Mouse (Mus musculus) heart, embryonic 13.5 days (tissue): ENCODE measurements around the gene Txndc2. TPM values are rescaled to one million over a fixed set of nuclear protein-coding genes. Genes with fewer than 3 reads are reported as not detected.
A peak's percentile ranks its signal among the peaks of the same experiment; 100 is the strongest.
"Not testable (repeated sequence)": the region's sequence is repeated elsewhere in the genome, so short reads cannot be mapped to it uniquely, and the experiment has no call there.

Experiments
- ATAC-seq: fragments of 200-750 bp; cut with Nextera tagmentation; 2 replicates; pipeline ENCODE4 v1.8.0; 2017; ENCODE audit warnings: moderate TSS enrichment; ENCODE audit not compliant: insufficient number of reproducible peaks, low FRiP score, low TSS enrichment; ENCODE audit errors: extremely low read depth
- H3K27ac ChIP-seq: fragments of 300-500 bp; sonication (generic); replicated peaks from 2 replicates; pipeline ENCODE4 v1.5.1; 2015; ENCODE audit warnings: moderate library complexity, mild to moderate bottlenecking, inconsistent platforms
- H3K27me3 ChIP-seq: fragments of 300-500 bp; sonication (generic); replicated peaks from 2 replicates; pipeline ENCODE4 v1.6.1; 2015; ENCODE audit warnings: mild to moderate bottlenecking, inconsistent platforms
- H3K36me3 ChIP-seq: fragments of 300-500 bp; sonication (generic); 2 replicates; pipeline ENCODE4 v1.6.1; 2015; ENCODE audit warnings: mild to moderate bottlenecking, inconsistent platforms
- H3K4me1 ChIP-seq: fragments of 300-500 bp; sonication (generic); 2 replicates; pipeline ENCODE4 v1.6.1; 2015; ENCODE audit warnings: inconsistent platforms
- H3K4me2 ChIP-seq: fragments of 300-500 bp; sonication (generic); 2 replicates; pipeline ENCODE4 v1.6.1; 2015; ENCODE audit warnings: inconsistent platforms, mild to moderate bottlenecking, moderate library complexity
- H3K4me3 ChIP-seq: fragments of 300-500 bp; sonication (generic); 2 replicates; pipeline ENCODE4 v1.5.1; 2015; ENCODE audit warnings: moderate library complexity, mild to moderate bottlenecking, inconsistent platforms
- H3K9ac ChIP-seq: fragments of 300-500 bp; sonication (generic); 2 replicates; pipeline ENCODE4 v1.6.1; 2015; ENCODE audit warnings: inconsistent platforms, mild to moderate bottlenecking, moderate library complexity
- H3K9me3 ChIP-seq: fragments of 300-500 bp; sonication (generic); 2 replicates; pipeline ENCODE4 v1.6.1; 2016; ENCODE audit warnings: inconsistent platforms
- WGBS: fragments of 180-500 bp; shearing (Covaris S2); methylation state at CpG from one replicate; pipeline ENCODE4 v1.1.7; 2015; ENCODE audit warnings: mixed read lengths; 5-methylcytosine and 5-hydroxymethylcytosine counted together
- polyA plus RNA-seq: library from polyadenylated mRNA; unstranded; fragments of >200 nt; fragmentation: Nextera tagmentation; extraction: Ambion mirVana; gene quantifications from 2 replicates; pipeline ENCODE4 v1.2.1, GENCODE M21; 2015

The Txndc2 gene
- polyA plus RNA-seq, 1 experiment from 2014 or later: not detected

DNA sequence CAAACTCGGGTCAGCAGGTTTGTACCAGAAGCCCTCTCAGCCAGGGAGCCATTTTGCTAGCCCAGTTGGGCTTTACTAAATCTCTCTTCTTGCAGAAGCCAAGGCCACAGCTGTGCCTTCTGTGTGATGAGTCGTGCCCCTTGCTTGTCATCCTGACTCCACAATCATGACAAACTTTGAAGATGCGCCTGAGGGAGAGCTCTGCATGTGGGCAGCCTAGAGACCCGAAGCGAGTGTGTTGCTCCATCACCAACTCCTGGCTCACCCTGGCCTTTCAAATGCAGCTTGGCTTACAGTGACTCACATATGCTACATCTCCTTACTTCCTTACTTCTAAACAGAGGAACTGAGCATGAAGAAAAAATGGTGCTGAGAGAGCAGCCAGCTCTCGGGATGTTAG lies 12.0 kb downstream of the Txndc2 start:
- Histone ChIP-seq H3K9ac (no peak overlapping the region), H3K4me1 (peaks cover 5% of the 10 kb centered on the region), H3K27ac (no peak overlapping the region), H3K4me3 (no peak overlapping the region), H3K36me3 (no peaks in the 10 kb centered on the region), H3K27me3 (no peaks in the 10 kb centered on the region), H3K9me3 (no peaks in the 10 kb centered on the region), H3K4me2 (no peak overlapping the region)
- WGBS: 76% methylated on average over 6 of the region's 6 CpGs
- ATAC-seq: no peak

- not testable (repeated sequence) for H3K36me3 ChIP-seq, H3K9ac ChIP-seq, H3K27ac ChIP-seq, H3K4me2 ChIP-seq, H3K9me3 ChIP-seq, H3K27me3 ChIP-seq, H3K4me1 ChIP-seq, ATAC-seq, H3K4me3 ChIP-seq
- WGBS: 34% methylated on average over 13 of the region's 13 CpGs
These were observed 13.0 kb downstream of the Txndc2 start for GRCm38 (mm10) chr17:65628823-65629532.

GRCm38 (mm10) chr17:65626301-65626700 lies 15.7 kb downstream of the Txndc2 start:
- H3K27me3 ChIP-seq: no peaks in the 10 kb centered on the region
- H3K4me1 ChIP-seq: peaks cover 3% of the 10 kb centered on the region; the same call in 1 of the 2 replicates
- no peak overlapping the region for H3K9ac ChIP-seq
- H3K9me3 ChIP-seq: no peaks in the 10 kb centered on the region
- no peak for ATAC-seq
- no peaks in the 10 kb centered on the region for H3K36me3 ChIP-seq
- no peak overlapping the region for H3K4me3 ChIP-seq
- H3K27ac ChIP-seq: no peak overlapping the region
- WGBS: 78% methylated on average over 6 of the region's 6 CpGs
- H3K4me2 ChIP-seq: no peak overlapping the region

DNA sequence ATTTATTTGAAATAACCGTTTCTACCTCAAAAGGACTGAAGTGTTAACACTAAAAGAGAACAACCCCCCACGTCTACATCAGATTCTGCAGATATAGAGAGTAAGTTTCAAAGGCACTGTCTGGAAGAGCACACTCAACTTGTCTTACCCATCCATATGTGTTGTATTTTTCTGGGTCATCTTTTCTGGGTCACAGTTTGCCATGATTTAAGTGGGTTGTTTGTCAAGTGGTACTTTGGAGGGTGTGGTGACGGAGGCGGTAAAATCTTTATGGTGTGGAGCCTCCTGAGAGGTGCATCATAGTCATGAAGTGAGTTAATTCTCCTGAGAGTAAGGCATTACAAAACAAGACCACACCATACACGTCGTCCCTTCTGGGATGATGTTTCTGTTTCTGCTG lies 16.4 kb downstream of the Txndc2 start:
- Histone ChIP-seq H3K36me3 (no peaks in the 10 kb centered on the region), H3K9me3 (no peaks in the 10 kb centered on the region), H3K9ac (no peak overlapping the region), H3K27ac (no peak overlapping the region), H3K4me2 (no peak overlapping the region), H3K4me3 (no peak overlapping the region), H3K4me1 (peaks cover 3% of the 10 kb centered on the region; the same call in 1 of the 2 replicates), H3K27me3 (no peaks in the 10 kb centered on the region)
- 74% methylated on average over 6 of the region's 6 CpGs for WGBS
- ATAC-seq: no peak

- no peak overlapping the region for H3K9ac ChIP-seq
- no peak overlapping the region for H3K4me2 ChIP-seq
- ATAC-seq: no peak
- H3K27me3 ChIP-seq: no peaks in the 10 kb centered on the region
- H3K9me3 ChIP-seq: no peaks in the 10 kb centered on the region
- no peak overlapping the region for H3K27ac ChIP-seq
- H3K4me3 ChIP-seq: no peak overlapping the region
- H3K4me1 ChIP-seq: no peaks in the 10 kb centered on the region
- H3K36me3 ChIP-seq: no peaks in the 10 kb centered on the region
These were observed 18.8 kb downstream of the Txndc2 start for GRCm38 (mm10) chr17:65623130-65623529.

DNA sequence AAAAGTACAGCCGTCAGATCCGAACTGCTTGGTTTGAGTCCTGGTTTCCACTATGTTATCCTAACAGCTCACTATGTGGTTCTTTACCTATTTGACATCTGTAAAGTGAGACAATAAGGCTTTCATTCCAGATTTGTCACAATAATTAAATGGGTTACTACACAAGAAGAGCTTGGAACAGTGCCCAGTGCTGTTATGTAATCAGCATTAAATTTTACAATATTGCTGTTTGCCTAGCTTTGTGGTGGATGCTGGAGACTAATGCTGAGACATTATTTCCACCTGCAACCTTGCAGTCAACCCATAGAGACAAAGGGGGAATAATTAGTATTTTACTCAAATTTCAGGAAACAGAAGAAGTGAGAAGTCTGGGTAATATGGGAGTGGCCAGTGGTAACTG lies 23.5 kb downstream of the Txndc2 start:
- Histone ChIP-seq H3K9ac (no peak overlapping the region), H3K9me3 (no peaks in the 10 kb centered on the region), H3K36me3 (no peaks in the 10 kb centered on the region), H3K27ac (no peak overlapping the region), H3K27me3 (no peaks in the 10 kb centered on the region), H3K4me3 (no peak overlapping the region), H3K4me2 (no peak overlapping the region), H3K4me1 (peaks cover 6% of the 10 kb centered on the region; the same call in 1 of the 2 replicates)
- no peak for ATAC-seq
- WGBS: 90% methylated on average over 2 of the region's 2 CpGs

DNA sequence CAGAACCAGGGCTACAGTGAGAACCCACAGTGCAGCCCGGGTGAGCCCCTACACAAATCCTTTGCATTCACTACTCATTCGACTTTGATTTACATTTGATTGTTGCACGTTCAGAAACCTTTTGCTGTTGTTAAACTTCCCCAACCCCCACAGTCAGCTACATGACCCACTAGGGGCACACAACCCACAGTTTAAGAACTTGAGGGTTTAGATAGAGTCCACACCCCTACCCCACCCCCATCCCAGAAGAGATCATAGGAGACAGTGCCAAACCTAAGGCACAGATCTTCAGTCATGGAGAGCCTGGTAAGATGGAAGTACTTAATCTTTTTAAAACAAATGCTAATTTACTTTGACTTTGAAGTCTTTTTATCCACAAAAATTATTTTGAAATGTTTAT lies 26.3 kb downstream of the Txndc2 start:
- Histone ChIP-seq H3K4me1 (peaks cover 17% of the 10 kb centered on the region), H3K27me3 (no peaks in the 10 kb centered on the region), H3K4me2 (no peak overlapping the region), H3K4me3 (no peak overlapping the region), H3K36me3 (no peaks in the 10 kb centered on the region), H3K9ac (no peak overlapping the region), H3K27ac (no peak overlapping the region), H3K9me3 (no peaks in the 10 kb centered on the region)
- WGBS: 52% methylated on average over 3 of the region's 3 CpGs
- ATAC-seq: no peak

DNA sequence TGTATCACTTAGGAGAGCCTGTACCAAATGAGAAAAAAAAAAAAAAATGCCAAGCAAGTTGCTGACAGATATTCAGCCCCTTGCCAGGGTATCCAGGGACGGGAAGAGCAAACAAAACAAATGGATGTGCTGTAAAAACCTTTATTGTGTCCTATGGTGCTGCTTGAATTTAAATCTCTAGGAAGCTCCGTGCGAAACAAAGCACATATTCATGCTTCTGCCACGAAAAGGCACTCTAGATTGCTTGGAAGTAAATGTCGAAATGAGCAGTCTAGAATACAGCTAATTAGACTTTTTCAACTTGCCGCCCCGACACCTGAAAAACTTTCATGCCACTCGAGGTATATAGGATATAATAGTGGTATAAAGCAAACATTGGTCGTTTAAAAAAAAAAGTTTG lies 27.5 kb downstream of the Txndc2 start:
- WGBS: 1% methylated on average over 9 of the region's 9 CpGs
- Histone ChIP-seq H3K9me3 (no peaks in the 10 kb centered on the region), H3K4me1 (peaks cover 27% of the 10 kb centered on the region), H3K27ac (peak overlapping the region; percentile 100), H3K9ac (peak overlapping the region; percentile 100), H3K4me3 (peak overlapping the region; percentile 98), H3K27me3 (no peaks in the 10 kb centered on the region), H3K36me3 (no peaks in the 10 kb centered on the region), H3K4me2 (peak overlapping the region; percentile 86)
- no peak for ATAC-seq

DNA sequence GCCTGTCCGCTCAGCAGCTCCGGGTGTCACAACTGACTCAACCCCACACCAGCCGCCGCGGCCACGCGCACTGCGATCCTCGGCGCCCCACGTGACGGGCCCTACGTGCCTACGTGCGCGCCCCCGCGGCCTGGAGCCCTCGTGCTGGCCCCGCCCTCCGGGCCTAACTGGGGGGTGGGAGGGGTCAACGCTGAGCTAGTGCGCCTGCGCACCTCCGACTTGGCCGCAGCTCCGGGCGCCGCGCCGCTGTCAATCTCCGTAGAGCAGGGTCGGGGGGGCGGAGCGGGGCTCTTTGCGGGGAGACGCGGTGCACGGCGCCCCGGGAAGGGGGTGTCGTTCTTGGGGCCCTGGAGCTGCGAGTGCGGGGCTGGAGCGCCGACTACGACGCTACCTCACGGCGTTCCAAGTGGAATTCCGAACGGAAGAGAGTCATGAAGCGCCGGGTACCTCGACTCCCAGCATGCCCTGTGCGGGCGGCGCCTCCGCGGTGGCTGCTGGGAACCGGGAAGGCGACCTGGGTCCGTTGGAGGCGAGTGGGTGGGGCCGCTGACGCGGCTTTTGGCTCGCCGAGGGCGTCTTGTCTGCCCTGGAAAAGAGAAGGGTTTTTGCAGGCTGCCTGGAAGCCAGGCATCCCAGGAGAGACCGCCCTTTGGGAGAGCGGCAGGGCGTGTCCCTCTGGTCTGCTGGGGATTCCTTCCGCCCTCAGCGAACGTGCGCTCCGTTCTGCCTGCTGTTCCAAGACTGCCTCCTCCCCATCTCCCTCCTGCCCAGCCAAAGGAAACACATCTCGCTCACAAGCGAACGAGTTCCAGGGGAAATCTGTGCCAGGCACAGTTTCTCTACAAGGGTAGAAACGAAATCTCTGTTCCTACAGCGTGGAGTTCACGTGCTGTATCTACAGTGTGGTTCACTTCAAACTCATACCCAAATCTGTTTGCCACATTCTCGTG lies 28.2 kb downstream of the Txndc2 start, which contains the start of gene Vapa:
TSS of gene Vapa (minus strand) at position 93 of the 950 bp plus-strand sequence.
- Histone ChIP-seq H3K36me3 (no peaks in the 10 kb centered on the region), H3K4me3 (peak within 1 kb of the TSS; percentile 98), H3K27ac (peak within 1 kb of the TSS; percentile 100), H3K4me1 (peaks cover 34% of the 10 kb centered on the region), H3K9me3 (no peaks in the 10 kb centered on the region), H3K27me3 (no peaks in the 10 kb centered on the region), H3K9ac (peak within 1 kb of the TSS; percentile 100), H3K4me2 (peak within 1 kb of the TSS; percentile 86)
- peak; percentile 88 for ATAC-seq
- under 1% methylated on average over 85 of the region's 85 CpGs for WGBS

DNA sequence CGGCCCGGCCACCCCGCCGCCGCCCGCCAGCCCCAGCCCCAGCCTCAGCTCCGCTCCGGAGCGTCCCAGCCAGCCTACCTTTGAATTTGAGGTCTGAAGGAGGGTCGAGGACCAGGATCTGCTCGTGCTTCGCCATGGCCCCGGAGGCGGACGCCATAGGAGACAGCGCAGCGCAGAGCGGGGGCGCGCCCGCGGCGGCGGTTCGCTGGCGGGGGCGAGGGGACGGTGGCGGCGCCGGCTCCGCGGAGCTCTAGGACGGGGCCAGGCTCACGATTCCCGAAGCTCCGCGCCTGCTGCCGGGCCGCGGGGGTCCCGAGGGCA lies 28.9 kb downstream of the Txndc2 start:
- Histone ChIP-seq H3K4me1 (peaks cover 40% of the 10 kb centered on the region), H3K4me3 (peak overlapping the region; percentile 98), H3K9ac (peak overlapping the region; percentile 100), H3K27me3 (no peaks in the 10 kb centered on the region), H3K36me3 (no peaks in the 10 kb centered on the region), H3K9me3 (no peaks in the 10 kb centered on the region), H3K4me2 (peak overlapping the region; percentile 86), H3K27ac (peak overlapping the region; percentile 100)
- peak; percentile 59; the same call in 1 of the 2 replicates for ATAC-seq
- under 1% methylated on average over 41 of the region's 42 CpGs for WGBS

DNA sequence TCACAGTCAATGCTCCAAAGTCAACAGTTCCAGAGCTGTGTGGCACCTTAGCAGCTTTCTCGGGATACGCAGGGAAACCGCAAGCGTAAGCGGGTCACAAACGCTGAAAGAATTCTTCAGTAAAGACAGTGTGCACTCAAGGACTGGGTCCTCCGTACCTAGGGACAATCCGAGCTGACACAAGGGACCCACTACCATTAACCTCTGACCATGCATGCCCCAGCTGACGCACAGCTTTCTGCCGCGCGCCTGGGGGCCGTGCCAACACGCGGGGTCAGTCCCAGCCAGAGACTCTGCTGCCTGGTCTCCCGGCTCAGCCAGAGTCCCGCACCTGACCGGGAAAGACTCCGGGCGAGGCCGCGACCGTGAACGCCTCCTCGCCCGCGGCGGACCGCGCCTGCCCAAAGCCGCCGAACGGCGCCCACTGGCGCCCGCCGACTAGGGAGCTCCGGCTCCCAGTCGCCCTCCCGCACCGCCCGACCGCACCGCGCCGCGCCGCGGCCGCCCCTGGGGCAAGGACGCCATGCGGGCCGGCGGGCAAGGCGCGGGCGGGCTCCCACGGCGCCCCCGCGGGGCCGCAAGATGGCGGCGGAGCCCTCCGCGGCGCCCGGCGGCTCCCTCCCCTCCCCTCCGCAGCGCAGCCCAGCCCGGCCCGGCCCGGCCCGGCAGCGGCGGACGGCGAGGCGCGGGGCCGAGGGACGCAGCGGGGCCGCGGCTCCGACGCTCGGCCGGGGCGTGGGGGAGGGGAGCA lies 29.4 kb downstream of the Txndc2 start:
- no peaks in the 10 kb centered on the region for H3K9me3 ChIP-seq
- peak overlapping the region; percentile 100 for H3K27ac ChIP-seq
- no peaks in the 10 kb centered on the region for H3K27me3 ChIP-seq
- H3K9ac ChIP-seq: peak overlapping the region; percentile 100
- H3K36me3 ChIP-seq: no peaks in the 10 kb centered on the region
- WGBS: under 1% methylated on average over 65 of the region's 91 CpGs
- peak; percentile 42 for ATAC-seq
- H3K4me1 ChIP-seq: peaks cover 45% of the 10 kb centered on the region
- peak overlapping the region; percentile 86 for H3K4me2 ChIP-seq
- peak overlapping the region; percentile 98 for H3K4me3 ChIP-seq
